Mouse (Mus musculus) retina, adult 2 months (tissue): ENCODE data around the gene R3hdm2.

Source experiments
- DNase-seq: peaks from one replicate; pipeline ENCODE4 v3.0.0-alpha.2; 2012; ENCODE audit warnings: low read depth, low spot score

Gene R3hdm2

GRCm38 (mm10) chr10:127517941-127518340, 137.8 kb downstream of the R3hdm2 start:
- no peak for DNase-seq

- DNase-seq: no peak
Observed at GRCm38 (mm10) chr10:127519041-127519701, 139.0 kb downstream of the R3hdm2 start.

GRCm38 (mm10) chr10:127519903-127520713, 140.0 kb downstream of the R3hdm2 start:
- DNase-seq: no peak

DNA sequence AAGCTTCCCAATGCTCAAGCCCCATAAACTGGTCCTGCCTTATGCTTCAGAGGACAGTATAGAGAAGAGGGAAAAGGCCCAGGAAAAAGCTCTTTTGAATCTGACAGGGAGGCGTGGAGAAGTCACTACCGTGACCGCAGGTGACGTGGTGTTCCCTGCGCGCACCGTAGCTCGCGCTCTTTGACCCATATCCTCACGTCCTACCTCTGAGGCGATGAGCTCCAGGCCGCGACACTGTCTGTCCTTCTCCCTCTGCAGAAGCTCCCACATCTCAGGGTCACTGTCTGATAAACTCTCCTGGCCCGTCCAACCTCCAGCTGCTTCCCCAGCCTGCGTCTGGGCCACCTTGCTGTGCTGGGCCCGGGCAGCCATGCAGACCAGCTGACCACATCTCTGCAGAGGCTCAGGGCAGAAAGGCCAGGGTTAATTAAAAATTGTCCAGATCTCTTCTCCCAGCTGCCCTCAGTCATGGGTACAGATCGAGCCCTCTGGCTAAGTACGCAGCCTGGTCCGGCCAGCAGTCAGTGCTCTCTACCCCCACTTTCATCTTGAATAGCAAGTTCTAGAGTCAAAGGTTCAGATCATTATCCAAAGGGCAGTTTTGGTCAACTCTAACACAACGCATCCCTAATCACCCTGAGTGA, 140.7 kb downstream of the R3hdm2 start:
- DNase-seq: no peak

DNA sequence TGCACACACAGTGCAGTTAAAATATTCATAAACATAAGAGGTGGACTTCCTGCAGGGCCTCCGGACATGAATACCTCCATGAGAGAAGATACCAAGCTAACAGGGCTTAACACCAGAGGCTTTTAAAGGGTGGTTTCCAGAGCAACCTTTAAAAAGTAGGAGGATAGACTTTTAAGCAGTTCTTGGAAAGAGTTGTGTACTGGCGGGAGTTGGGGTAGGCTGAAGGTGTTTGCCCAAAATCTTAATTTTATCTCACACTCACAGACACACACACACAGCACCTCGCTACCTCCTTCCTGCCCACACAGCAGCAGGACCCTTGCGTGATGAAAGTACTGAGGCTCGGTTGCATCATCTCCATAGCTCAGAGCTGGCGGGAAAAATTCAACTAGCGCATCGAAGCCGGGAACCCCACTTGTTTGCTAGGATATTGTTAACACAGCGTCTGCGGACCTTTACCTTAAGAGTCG, 141.5 kb downstream of the R3hdm2 start:
- DNase-seq: no peak

DNA sequence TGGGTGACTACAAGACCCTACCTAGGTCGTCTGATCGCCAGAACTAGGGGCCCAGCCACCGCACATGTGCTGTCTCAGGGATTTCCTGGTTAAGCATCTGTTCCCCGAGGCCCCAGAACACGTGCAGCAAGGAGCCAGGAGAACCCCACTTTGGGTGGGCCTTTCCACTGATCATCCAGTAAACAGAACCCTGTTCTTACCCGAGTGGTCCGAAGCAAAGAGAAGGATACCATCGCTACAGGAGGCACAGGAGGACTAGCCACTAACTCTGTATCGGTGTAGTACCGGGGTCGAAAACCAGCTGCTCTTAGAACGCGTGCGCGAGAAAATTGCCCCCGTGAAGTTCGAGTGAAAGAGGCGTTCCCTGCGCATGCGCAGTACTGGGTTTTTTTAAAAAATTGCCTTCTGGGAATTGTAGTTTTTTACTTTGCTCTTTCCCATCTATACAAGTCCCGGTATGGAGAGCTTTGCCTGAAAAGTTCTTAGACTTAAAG, 142.0 kb downstream of the R3hdm2 start, which contains the start of gene Shmt2:
Shmt2 (minus strand) TSS at position 357 of the 494 bp plus-strand sequence.
- peak; percentile 84 for DNase-seq

DNA sequence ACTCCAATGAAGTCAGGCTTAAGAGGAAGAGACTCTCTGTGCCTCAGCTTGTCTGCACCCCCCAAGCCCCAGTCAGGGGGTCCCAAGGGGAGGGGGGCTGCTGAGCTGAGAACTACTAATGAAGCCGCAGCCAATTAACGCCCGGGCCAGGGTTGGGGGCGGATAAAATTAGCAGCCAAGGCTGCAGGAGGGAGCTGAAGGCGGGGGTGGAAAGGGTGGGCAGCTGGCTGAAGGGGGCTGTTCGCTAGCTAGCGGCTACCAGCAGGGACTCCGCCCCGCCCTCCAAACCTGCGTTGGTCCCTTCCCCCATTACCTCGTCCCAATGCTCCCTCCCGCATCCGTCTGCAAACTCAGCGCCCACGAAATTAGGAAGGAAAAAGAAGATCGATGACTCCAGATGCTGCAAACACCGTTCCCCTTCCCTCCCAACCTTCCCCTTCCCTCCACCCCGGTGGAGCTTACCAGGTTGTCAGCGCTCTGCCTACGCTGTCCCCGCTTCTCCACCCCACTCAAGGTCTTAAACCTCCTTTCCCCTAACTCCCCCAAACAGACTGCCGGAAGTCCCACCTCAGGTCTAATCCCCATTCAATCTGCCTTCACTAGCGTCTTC, 144.6 kb downstream of the R3hdm2 start:
- DNase-seq: no peak

DNA sequence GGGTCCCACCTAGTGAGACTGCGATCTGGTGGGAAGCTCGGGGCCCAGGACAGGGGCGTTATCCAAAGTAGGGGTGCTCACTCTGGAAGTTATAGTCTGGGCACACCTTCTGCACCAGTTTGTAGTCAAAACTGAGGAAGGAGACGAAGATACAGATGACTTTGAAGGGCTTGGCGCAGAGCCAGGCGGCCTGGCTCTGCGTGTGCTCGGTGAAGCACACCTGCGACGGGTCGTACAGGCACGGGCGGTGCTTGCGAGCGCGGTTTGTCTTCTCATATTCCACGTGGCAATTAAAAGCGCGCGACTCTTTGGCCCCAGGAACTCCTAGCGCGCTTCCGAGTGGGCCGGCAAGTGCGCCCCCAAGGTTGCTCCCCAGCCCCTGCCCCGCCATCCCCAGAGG, 145.9 kb downstream of the R3hdm2 start:
- no peak for DNase-seq

- DNase-seq: no peak
Observed at GRCm38 (mm10) chr10:127526681-127527080, 146.6 kb downstream of the R3hdm2 start.

- no peak for DNase-seq
Observed at GRCm38 (mm10) chr10:127527481-127527880, 147.4 kb downstream of the R3hdm2 start.

DNA sequence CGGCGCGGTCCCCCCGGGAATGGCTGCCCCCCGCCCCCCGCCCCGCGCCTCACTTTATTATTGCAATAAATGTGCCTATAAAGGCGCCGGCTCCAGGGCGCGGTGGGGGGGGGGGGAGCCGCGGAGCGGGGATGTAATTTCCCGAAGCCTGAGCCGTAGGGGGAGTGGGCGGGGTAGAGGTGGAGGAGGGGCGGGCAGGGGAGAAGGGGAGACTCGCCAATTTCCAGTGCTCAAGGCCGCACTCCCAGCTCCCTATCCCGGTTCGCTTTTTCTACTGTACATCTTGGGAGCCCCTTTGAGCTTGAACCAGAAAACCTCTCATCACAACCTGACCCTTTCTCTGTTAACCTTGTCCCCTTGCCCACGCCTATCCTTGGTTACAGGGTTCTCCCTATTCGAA, 150.8 kb downstream of the R3hdm2 start:
- DNase-seq: no peak

DNA sequence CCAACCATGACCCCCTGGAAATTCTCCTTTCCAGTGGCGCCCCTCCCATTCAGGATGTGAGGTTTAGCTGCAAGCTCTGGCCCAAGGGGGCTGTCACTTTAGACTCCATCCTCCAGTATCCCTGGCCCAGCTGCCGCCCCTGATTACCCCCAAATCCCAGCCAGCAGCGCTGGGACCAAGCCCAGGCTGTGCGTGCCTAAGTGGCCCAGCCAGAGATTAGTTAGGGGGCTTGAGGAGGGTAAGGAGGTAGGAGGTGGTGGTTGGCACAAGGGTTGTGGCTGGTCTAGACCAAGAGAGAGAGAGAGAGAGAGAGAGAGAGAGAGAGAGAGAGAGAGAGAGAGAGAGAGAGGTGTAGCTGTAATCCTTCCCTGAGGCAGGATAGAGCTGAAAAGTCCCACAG, 151.4 kb downstream of the R3hdm2 start:
- no peak for DNase-seq

DNA sequence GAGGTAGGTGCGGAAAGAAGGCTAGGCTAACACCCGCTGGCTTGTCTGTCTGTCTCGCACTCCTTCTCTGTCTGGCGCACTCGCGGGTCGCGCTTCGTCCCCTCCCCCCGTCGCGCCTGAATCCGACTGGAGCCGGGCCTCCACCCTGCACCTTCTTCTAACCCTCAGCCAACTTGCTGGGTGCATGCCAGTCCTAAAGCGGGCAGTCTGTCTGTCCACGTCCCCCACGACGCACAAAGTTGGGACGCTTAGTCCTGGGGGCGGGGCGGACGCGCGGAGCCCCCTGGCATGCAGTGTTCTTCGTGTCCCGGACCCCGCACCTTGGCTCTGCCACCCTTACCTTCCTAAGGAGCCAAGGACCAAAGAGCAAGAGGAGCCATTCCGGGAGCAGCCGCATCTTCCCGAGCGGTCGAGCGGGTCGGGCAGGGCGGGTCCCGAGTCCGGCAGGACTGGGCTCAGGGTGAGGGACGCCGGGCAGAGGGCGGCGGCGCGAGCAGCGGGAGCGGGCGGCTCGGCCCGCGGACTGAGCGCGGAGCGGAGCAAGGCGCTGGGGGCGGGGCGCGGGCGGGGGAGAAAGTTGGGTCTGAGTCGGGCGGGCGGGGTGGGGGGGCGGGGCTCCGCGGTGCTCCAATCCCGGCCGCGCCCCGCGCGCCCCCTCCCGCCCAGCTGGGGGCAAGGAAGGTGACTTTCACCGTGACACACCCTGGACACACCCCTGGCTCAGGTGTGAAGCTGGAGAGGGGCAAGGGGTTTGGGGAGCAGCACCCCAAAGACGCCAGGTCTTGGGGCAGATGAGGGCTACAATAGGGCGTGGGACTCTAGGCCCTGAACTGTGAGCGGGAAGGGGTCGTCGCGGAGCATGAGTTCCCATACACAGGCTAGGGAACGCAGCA, 154.2 kb downstream of the R3hdm2 start, which contains the start of gene Nxph4:
Nxph4 (minus strand) TSS at position 524 of the 893 bp plus-strand sequence.
- DNase-seq: no peak

GRCm38 (mm10) chr10:127534929-127535384, 154.8 kb downstream of the R3hdm2 start:
- no peak for DNase-seq

- no peak for DNase-seq
Observed at GRCm38 (mm10) chr10:127536586-127537314, 156.6 kb downstream of the R3hdm2 start.

DNA sequence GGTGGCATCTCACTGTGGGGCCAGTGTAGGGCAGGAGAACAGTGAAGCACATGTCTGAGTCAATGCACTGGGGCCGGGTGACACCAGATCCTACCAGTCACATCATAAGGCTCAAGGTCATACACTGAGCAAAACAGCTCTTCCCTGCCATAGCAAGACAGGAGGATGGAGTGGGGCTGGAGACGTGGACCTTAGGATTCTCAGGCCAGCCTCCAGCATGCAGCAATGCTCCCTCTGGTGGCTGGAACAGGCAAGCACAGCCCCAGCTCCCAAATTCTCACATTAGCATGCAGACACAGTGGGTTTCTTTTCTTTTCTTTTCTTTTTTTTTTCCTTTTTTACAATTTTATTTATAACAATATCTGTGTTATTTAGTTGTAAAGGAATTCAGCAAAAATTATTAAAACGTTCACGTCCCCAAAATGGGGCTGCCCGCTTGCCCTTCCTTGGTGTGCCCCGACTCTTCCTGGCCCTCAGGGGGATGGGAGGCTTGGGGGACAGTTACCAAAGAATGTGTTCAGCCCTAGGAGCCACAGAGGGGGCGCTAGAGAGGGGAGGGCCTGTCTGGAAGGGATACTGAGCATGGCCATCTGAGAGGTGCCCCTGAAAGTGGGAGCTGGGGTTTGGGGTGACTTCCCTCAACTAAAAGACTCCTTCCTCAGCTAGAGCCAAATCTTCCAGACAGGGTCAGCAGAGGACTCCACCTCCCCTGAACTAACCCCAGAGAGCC, 157.9 kb downstream of the R3hdm2 start:
- DNase-seq: peak; percentile 64

- no peak for DNase-seq
Observed at GRCm38 (mm10) chr10:127541510-127541909, 161.4 kb downstream of the R3hdm2 start.

DNA sequence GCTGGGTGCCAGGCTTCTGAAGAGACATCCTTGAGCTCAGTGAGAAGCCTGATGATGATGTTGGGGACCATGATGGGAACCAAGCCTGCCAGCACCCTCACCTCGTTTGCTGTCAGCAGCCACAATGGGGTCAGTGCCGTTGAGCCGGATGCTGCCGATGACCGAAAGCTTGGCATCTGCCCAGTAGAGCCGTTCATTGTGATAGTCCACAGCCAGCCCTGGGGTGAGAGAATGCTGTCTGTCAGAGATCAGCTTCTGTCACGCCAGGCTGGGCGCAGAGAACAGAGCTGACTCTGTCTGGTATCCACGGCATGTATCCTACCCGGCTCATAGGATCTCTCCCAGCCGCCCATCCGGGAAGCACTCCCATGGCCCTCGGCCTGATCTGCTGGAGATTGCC, 162.0 kb downstream of the R3hdm2 start:
- no peak for DNase-seq

DNA sequence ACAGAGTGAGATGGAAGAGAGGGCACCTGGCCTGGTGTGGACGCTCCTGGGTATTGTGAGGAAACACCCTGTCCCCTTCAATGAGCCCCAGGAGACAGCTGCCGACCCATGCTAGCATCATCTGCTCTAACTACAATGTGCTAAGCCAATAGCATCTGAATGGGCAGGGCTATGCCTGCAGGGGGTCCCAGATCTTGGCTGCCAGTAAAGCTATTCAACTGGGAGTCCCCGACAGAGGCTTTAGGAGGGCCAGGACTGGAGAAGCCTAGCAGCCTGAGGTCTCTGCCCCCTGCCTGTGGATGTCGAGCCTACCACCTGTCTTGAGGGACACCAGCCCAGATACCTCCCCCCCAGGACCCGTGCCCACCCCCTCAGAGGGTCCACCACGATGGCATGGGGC, 162.6 kb downstream of the R3hdm2 start:
- DNase-seq: no peak
